Mouse (Mus musculus): ENCODE measurements around the gene Shkbp1.
A peak's percentile ranks its signal among the peaks of the same experiment; 100 is the strongest.

The Shkbp1 gene

DNA sequence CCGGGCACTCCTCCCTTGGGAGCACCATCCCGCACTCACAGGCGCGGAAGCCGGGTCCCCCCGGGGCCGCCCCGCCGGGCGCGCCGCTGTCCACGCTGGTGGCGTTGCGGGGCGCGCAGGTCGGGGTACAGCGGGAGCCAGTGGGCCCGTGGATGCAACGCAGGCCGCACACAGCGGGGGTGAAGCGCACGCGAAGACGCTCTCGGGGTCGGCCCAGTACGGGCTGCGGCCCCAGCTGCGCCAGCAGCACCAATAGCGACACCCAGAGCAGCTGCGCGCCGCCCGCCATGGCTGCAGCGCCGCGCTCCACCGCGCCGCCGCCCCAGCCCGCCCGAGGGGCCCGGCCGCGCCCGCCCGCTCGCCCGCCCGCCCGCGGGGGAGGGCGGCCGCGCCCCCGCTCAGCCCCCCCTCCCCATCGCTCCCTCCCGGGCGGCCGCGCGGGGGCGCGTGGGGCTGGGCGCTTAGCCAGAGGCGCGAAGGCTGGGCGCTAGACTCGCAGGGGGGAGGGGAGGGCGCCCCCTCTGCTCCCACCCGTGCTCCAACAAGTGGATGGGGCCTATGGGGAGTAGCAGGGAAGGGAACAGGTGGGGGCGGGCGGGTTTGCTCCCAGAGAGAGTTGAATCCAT lies 22.4 kb downstream of the Shkbp1 start:
- no peak for DNase-seq (ENCODE audit: low spot score in 2 of 2)

DNA sequence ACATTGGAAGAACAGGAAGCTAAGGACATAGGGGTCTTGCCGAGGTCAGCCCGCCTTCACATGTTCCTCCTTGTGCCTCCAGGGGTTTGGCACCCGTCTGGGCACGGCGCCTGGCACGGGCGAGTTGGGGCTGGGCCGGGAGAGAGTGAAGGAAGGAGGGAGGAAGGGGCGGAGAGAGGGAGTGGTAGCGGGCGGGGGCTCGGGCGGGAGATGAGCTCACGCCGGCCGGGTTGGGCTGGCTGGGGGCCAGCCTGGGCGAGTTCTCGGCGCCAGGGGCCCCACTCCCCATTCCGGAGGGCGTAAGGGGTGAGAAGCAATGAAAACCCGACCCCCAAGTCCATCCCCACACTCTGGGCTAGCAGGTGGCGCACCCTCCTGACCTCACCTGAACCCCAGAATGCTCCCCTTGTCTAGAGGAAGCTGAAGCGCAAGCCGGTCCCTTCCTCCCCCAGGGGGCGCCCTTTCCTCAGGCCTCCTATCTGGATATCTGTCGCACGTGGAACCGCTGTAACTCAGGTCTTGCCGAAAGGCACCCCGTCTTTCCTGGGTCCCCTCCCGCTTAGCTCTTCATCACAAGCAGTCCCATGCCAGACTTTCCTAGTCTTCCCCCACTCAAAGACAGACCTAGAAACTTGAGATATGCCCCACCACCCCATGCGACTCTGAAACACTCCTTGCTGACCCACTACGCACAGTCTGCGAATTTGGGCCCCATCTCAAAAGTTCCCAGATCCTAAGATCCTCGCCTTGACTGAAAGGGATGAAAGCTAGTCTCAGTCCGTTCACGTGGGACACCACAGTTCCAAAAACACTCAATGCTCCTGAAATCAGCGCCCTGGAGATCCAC lies 23.2 kb downstream of the Shkbp1 start:
- peak; percentile 78 to 86 for DNase-seq (ENCODE audit: low spot score in 2 of 2)

- no peak for DNase-seq (ENCODE audit: low spot score in 2 of 2)
Observed at GRCm38 (mm10) chr7:27331854-27332253, 24.0 kb downstream of the Shkbp1 start.

GRCm38 (mm10) chr7:27331541-27331851 lies 24.3 kb downstream of the Shkbp1 start:
- DNase-seq (ENCODE audit: low spot score in 2 of 2), result no peak

DNA sequence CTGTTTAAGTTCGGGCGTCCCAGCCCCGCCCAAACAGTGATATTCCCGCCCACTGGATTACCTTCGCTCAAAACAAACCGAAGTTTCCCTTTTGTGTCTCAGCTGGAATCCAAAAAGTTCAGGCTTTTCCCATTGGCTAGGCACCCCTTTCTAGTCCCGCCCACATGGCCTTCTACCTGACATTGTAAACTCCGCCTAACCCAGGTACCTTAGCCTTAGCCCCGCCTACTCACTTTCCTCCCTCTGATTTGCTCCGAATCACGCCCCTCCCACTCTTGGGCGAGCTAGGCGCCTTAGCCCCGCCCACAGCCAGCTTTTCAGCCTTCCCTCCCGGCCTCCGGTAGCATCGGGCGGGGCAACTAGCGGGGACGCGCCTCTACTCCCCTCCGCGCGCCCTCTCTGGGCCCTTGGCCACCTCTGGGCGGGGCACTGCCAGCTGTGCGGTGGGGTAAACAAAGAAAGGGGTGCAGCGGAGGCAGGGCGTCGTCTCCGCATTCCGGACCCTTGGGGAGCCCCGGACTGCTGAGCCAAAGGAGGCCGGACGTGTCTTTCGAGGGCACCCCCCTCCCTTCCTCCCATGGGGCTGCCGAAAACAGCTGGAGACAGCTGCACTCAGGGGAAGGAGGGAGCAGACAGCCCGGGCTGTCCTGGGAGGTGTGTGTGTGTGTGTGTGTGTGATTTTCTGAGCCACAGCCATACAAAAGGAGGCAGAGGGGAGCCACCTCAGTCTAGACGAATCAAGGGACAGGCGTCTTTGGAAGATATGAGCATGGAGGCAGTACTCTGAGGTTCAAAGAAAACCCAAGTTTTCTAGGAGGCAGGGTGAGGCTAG lies 24.9 kb downstream of the Shkbp1 start:
- peak; percentile 72 to 81 for DNase-seq (ENCODE audit: low spot score in 2 of 2)

- no peak for DNase-seq (ENCODE audit: low spot score in 2 of 2)
Observed at GRCm38 (mm10) chr7:27329981-27330380, 25.8 kb downstream of the Shkbp1 start.

DNA sequence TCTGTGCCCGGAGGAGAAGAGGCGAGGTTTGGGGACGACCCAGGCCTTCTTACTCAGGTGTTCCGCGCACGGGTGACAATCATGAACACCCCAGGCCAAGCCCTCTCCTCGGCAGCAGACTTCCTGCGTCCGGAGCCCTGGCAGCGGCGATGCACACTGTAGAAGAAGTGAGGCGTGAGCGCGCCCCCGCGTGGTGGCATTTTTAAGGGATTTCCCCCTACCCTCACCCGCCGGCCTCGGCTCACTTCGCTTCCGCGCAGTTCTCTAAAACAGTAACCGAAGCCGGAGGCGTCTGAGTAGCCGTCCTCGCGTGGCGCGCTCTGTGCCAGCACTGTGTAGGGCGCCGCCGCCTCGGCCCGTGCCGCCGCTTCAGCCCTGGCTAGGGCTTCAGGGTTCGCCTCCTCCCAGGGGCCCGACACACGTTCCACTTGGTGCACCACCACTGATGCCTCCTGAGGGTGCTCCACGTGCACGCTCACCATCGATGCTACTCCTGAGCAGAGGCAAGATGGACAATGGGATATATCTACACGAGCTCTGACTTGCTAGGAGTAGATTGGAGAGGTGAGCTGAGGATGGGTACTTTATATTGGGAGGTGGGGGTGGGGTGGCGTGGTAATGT lies 26.4 kb downstream of the Shkbp1 start:
- peak; percentile 80 to 87 for DNase-seq (ENCODE audit: low spot score in 2 of 2)

- no peak for DNase-seq (ENCODE audit: low spot score in 2 of 2)
Observed at GRCm38 (mm10) chr7:27328648-27329047, 27.2 kb downstream of the Shkbp1 start.

DNA sequence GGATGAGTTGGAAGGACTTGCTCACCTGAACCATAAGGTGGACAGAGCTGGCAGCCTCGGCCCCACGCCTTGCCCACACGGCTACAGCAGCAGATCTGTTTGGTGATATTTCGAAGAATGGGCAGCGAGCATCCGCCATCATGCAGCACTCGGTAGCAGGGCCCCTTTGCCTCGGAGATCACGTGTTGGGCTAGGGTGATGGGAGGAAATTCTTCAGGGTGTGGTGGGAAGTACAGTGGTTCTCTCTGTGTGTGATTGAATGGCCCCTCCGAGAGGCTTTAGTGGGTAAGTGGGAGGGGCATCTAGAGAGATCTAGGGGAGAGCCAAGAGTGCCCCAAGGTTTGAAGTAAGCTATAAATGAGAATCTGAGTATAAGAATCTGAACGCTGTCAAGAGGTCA lies 27.7 kb downstream of the Shkbp1 start:
- DNase-seq (ENCODE audit: low spot score in 2 of 2), result no peak

GRCm38 (mm10) chr7:27327500-27327899 lies 28.3 kb downstream of the Shkbp1 start:
- no peak for DNase-seq (ENCODE audit: low spot score in 2 of 2)

DNA sequence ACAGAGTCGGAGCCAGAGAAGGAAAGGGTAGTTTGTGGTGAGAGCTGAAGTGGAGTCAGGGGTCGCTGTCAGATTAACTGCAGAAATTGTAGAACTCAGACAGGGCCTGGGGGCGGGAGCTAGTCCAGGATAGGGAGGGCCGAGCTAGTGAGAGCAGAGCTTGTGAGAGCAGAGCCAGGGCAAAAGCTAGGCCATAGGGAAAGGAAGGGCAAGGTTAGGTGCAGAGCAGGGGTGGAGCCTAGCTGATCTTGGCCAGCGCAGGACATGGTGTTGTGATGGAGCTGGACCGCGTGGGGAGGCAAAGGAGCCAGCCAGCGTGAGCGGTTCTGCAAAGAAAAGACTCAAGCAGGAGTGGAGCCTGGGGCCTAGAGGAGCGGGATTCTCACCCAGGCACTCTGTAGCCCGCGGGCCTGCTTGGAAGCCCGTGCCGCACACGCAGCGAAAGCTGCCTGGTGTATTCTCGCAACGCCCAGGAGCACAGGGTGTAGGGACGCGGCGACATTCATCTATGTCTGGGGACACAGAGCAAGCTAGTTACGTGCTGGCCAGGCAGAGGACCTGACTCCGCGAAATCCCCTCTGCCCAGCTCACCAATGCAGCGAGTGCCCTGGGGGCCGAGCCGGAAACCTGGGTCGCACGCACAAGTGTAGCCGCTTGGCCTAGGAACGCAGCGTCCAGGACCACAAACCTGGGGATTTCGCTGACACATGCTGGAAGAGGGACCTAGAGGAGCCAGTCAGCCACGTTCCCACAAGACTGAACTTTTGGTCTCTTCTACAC lies 29.5 kb downstream of the Shkbp1 start:
- no peak for DNase-seq (ENCODE audit: low spot score in 2 of 2)

DNA sequence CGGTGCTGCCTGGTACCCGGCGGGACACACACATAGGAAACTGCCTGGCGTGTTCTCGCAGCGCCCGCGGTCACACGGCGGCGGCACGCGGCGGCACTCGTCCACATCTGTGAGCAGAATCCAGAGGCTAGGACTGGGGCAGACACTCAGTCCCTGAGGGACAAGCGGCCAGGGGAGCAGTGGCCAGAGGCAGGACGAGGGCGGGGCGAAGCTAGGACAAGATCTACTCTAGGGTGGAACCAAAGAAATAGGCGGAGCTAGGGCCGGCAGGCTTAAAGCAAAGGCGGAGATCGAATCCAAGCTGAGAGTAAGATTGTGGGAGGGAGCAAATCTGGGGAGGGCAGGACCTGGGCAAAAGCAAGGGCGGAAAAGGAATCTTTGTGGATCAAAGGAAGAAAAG lies 30.1 kb downstream of the Shkbp1 start:
- DNase-seq (ENCODE audit: low spot score in 2 of 2), result no peak

DNA sequence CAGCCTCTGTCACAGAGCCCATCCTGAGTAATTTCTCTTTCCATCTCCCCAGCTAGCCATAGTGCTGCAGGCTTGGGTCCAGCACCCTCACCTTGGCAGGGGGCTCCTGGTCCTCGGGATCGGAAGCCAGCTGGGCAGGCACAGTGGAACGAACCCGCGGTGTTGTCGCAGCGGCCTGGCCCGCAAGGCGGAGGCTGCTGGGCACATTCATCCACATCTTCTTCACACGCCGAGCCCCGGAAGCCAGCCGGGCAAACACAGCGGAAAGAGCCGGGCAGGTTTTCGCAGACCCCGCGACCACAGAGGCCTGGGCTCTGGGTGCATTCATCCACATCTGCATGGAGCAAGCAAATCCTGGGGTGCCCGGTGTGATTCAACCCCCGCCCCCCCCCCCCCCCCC lies 30.9 kb downstream of the Shkbp1 start:
- no peak for DNase-seq (ENCODE audit: low spot score in 2 of 2)

- no peak for DNase-seq (ENCODE audit: low spot score in 2 of 2)
Observed at GRCm38 (mm10) chr7:27324161-27324560, 31.7 kb downstream of the Shkbp1 start.

GRCm38 (mm10) chr7:27323001-27323400 lies 32.8 kb downstream of the Shkbp1 start:
- DNase-seq (ENCODE audit: low spot score in 2 of 2), result no peak

DNA sequence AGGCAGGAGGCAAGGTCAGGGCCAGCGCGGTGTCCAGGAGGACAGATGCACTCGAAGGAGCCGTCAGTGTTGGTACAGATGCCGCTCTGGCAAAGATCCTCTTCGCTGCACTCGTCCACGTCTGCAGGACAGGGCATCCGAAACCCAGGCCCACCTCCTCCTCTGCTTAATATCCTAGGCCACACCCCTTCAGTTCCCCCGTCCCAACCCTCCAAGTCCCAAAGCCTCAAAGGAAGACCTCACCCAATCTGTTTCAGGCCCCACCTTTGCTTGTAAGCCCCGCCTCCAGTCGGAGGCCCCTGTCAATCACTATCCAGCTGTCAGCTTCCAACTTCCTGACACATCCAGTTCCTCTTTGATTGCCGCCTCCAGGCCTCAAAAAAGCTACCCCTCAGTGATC lies 33.5 kb downstream of the Shkbp1 start:
- DNase-seq (ENCODE audit: low spot score in 2 of 2), result no peak

GRCm38 (mm10) chr7:27319411-27319810 lies 36.4 kb downstream of the Shkbp1 start:
- DNase-seq (ENCODE audit: low spot score in 2 of 2), result no peak

GRCm38 (mm10) chr7:27315958-27316357 lies 39.9 kb downstream of the Shkbp1 start:
- no peak for DNase-seq (ENCODE audit: low spot score in 2 of 2)

GRCm38 (mm10) chr7:27314393-27314792 lies 41.4 kb downstream of the Shkbp1 start:
- DNase-seq (ENCODE audit: low spot score in 2 of 2), result no peak

DNA sequence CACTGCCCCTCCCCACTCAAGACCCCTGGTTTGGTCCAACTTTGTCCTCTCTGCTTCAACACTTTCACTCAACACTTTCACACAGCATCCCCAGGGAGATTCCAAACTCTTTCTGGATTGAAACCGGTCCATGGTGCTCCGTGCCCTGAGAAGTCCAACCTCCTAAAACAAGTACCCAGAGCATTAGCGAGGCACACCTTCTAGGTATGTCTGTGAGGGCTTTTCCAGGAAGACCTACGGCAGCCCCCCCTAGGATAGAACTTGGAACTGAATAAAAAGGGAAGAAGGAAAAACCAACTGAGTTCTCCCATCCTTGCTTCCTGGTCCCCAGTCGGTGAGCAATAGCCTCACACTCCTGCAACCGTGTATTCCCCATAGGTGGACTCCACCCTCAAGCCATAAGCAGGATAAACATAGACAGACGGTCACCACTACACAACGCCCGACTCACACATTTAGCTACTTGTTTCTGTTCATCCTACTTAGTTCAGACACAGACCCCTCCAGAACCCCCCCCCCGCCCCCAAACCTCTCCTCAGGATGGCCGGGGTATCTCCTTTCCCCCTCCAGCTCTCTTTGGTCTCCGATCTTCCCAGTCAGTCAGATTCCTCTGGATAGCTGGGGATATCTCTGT lies 44.1 kb downstream of the Shkbp1 start:
- no peak for DNase-seq (ENCODE audit: low spot score in 2 of 2)

- no peak for DNase-seq (ENCODE audit: low spot score in 2 of 2)
Observed at GRCm38 (mm10) chr7:27310996-27311535, 44.8 kb downstream of the Shkbp1 start.
